Mouse (Mus musculus) right cerebral cortex, postnatal 10 days (tissue): Measurements from ENCODE around the gene Nsmce4a.
A peak's percentile ranks its signal among the peaks of the same experiment; 100 is the strongest.

ENCODE experiments used
- DNase-seq, 2 experiments: peaks; one replicate each; pipeline ENCODE4 v3.0.0; 2021; ENCODE audit warnings: low spot score in 2 of 2

Nsmce4a gene

GRCm38 (mm10) chr7:130578066-130578465 lies 5.1 kb upstream of the Nsmce4a start:
- DNase-seq = no peak

GRCm38 (mm10) chr7:130577388-130578003 lies 4.6 kb upstream of the Nsmce4a start, which contains the start of gene Tacc2:
TSS of gene Tacc2 (plus strand) at chr7:130577438.
- no peak for DNase-seq

- DNase-seq = peak; percentile 34 to 40
These were observed 4.1 kb upstream of the Nsmce4a start for GRCm38 (mm10) chr7:130576981-130577380.

- DNase-seq = no peak
These were observed 1.5 kb upstream of the Nsmce4a start for GRCm38 (mm10) chr7:130574211-130574991.

- no peak for DNase-seq
These were observed 828 bp upstream of the Nsmce4a start for GRCm38 (mm10) chr7:130573746-130574145.

- DNase-seq = no peak
These were observed 2.4 kb downstream of the Nsmce4a start for GRCm38 (mm10) chr7:130570472-130570871.

GRCm38 (mm10) chr7:130568783-130569436 lies 4.0 kb downstream of the Nsmce4a start:
- no peak for DNase-seq

- no peak for DNase-seq
These were observed 8.3 kb downstream of the Nsmce4a start for GRCm38 (mm10) chr7:130564596-130564995.

- DNase-seq = no peak
These were observed 9.0 kb downstream of the Nsmce4a start for GRCm38 (mm10) chr7:130563880-130564279.

GRCm38 (mm10) chr7:130563276-130563675 lies 9.6 kb downstream of the Nsmce4a start:
- DNase-seq = no peak

- no peak for DNase-seq
These were observed 12.0 kb downstream of the Nsmce4a start for GRCm38 (mm10) chr7:130560933-130561332.

- no peak for DNase-seq
These were observed 14.3 kb downstream of the Nsmce4a start for GRCm38 (mm10) chr7:130558592-130558991.

GRCm38 (mm10) chr7:130555597-130555996 lies 17.3 kb downstream of the Nsmce4a start:
- no peak for DNase-seq

- no peak for DNase-seq
These were observed 19.6 kb downstream of the Nsmce4a start for GRCm38 (mm10) chr7:130553321-130553720.

- DNase-seq = no peak
These were observed 20.1 kb downstream of the Nsmce4a start for GRCm38 (mm10) chr7:130552780-130553179.

- no peak for DNase-seq
These were observed 25.2 kb downstream of the Nsmce4a start for GRCm38 (mm10) chr7:130547635-130548175.

GRCm38 (mm10) chr7:130546791-130547484 lies 26.0 kb downstream of the Nsmce4a start:
- peak; percentile 94 to 95 for DNase-seq

GRCm38 (mm10) chr7:130546421-130546790 lies 26.5 kb downstream of the Nsmce4a start:
- DNase-seq = no peak

GRCm38 (mm10) chr7:130545893-130546292 lies 27.0 kb downstream of the Nsmce4a start:
- DNase-seq = no peak

- no peak for DNase-seq
These were observed 27.5 kb downstream of the Nsmce4a start for GRCm38 (mm10) chr7:130545401-130545800.

- no peak for DNase-seq
These were observed 29.7 kb downstream of the Nsmce4a start for GRCm38 (mm10) chr7:130543181-130543580.

GRCm38 (mm10) chr7:130540176-130540575 lies 32.7 kb downstream of the Nsmce4a start:
- DNase-seq = no peak
